ENCODE assay signal across 13 mouse cellular contexts in the genomic region with DNA sequence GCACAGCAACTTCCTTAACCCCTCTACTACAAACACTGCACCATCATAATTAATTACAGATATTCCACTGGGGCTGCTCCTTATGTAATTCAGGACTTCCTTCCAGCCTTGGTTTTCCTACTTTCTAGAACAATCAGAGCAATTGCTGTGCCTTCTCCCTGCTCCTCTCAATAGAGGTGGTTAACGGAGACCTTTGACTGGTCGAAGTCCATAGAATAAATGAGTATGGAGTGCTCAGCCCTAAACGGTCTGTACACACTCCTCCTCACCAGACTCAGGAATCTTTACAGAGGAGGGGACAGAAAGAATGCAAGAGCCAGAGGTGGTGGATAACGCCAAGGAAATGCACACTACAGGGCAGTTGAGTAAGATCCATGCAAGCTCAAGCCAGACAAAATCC. TPM values are rescaled to one million over a fixed set of nuclear protein-coding genes. Genes with fewer than 3 reads are reported as not detected.
"Had no signal": no experiment of that assay in that cellular context is flagged by ENCODE, and none has a peak within 500 bp of the region (broad histone marks: within the 10 kb centered on the region; RNA-seq: fewer than 3 reads in every experiment).

No protein-coding gene starts in this region.

- H3K9me3 ChIP-seq: hindbrain, embryonic 15.5 days; limb, embryonic 12.5 days; liver, embryonic 13.5 days; lung, embryonic 15.5 days had no signal

- H3K4me2 ChIP-seq: hindbrain, embryonic 15.5 days; limb, embryonic 12.5 days; liver, embryonic 13.5 days; lung, embryonic 15.5 days; midbrain, embryonic 11.5 days had no signal

- DNase-seq: liver; liver, embryonic 13.5 days; liver, postnatal 0 days; lung, postnatal 14 days; spleen, adult 18-20 months; thymus, postnatal 14 days had no signal

- H3K9ac ChIP-seq: hindbrain, embryonic 15.5 days; limb, embryonic 12.5 days; liver, embryonic 13.5 days; liver, postnatal 0 days; lung, embryonic 15.5 days had no signal

- H3K27ac ChIP-seq: hindbrain, embryonic 15.5 days; limb, embryonic 12.5 days; liver, embryonic 13.5 days; lung, embryonic 15.5 days; macrophage had no signal

- H3K4me1 ChIP-seq: hindbrain, embryonic 15.5 days; limb, embryonic 12.5 days; liver, embryonic 13.5 days; lung, embryonic 15.5 days; megakaryocyte, embryonic 14.5 days had no signal

- H3K4me3 ChIP-seq: hindbrain, embryonic 15.5 days; limb, embryonic 12.5 days; liver, embryonic 13.5 days; lung, embryonic 15.5 days; megakaryocyte, embryonic 14.5 days had no signal

- ATAC-seq: liver, postnatal 0 days; midbrain, embryonic 16.5 days had no signal

- H3K27me3 ChIP-seq: hindbrain, embryonic 15.5 days; limb, embryonic 12.5 days; liver, embryonic 13.5 days; lung, embryonic 15.5 days; megakaryocyte, embryonic 14.5 days had no signal

- H3K36me3 ChIP-seq: hindbrain, embryonic 15.5 days; limb, embryonic 12.5 days; liver, embryonic 13.5 days; lung, embryonic 15.5 days had no signal

RNA-seq across cellular contexts. Expression of a gene that starts 19.1 kb away (rescaled TPM):
- polyA plus RNA-seq: macrophage had no signal
